Mouse (Mus musculus) lung, embryonic 16.5 days (tissue): ENCODE data around the gene Elmo1. TPM values are rescaled to one million over a fixed set of nuclear protein-coding genes. Genes with fewer than 3 reads are reported as not detected.

Experiments
- ATAC-seq: fragments of 200-750 bp; cut with Nextera tagmentation; 2 replicates; pipeline ENCODE4 v1.8.0; 2017; ENCODE audit warnings: low read depth, mild to moderate bottlenecking, moderate library complexity
- H3K27ac ChIP-seq: fragments of 300-500 bp; sonication (generic); 2 replicates; pipeline ENCODE4 v1.5.1; 2014; ENCODE audit warnings: mild to moderate bottlenecking, control low read depth, low read length
- H3K27me3 ChIP-seq: fragments of 300-500 bp; sonication (generic); 2 replicates; pipeline ENCODE4 v1.6.1; 2014; ENCODE audit warnings: low read depth, low read length, mixed read lengths; ENCODE audit not compliant: control insufficient read depth, insufficient read depth
- H3K36me3 ChIP-seq: fragments of 300-500 bp; sonication (generic); 2 replicates; pipeline ENCODE4 v1.6.1; 2014; ENCODE audit warnings: low read length; ENCODE audit not compliant: control insufficient read depth, insufficient read depth
- H3K4me1 ChIP-seq: fragments of 300-500 bp; sonication (generic); replicated peaks from 2 replicates; pipeline ENCODE4 v1.6.1; 2014; ENCODE audit warnings: low read length, mixed read lengths; ENCODE audit not compliant: control insufficient read depth, insufficient read depth
- H3K4me2 ChIP-seq: fragments of 300-500 bp; sonication (generic); 2 replicates; pipeline ENCODE4 v1.6.1; 2014; ENCODE audit warnings: low read depth, low read length, control low read depth
- H3K4me3 ChIP-seq: fragments of 300-500 bp; sonication (generic); 2 replicates; pipeline ENCODE4 v1.5.1; 2014; ENCODE audit warnings: mild to moderate bottlenecking, low read length, control low read depth
- H3K9ac ChIP-seq: fragments of 300-500 bp; sonication (generic); 2 replicates; pipeline ENCODE4 v1.6.1; 2014; ENCODE audit warnings: low read length, control low read depth
- H3K9me3 ChIP-seq: fragments of 300-500 bp; sonication (generic); 2 replicates; pipeline ENCODE4 v1.6.1; 2016; ENCODE audit warnings: low read length; ENCODE audit not compliant: control insufficient read depth
- WGBS: fragments of 180-500 bp; shearing (Covaris S2); extraction: QIAGEN DNeasy Blood & Tissue Kit; methylation state at CpG from one replicate; pipeline ENCODE4 v1.1.7; 2014; 5-methylcytosine and 5-hydroxymethylcytosine counted together
- polyA plus RNA-seq: library from polyadenylated mRNA; unstranded; fragments of >200 nt; fragmentation: Nextera tagmentation; extraction: Ambion mirVana; gene quantifications from 2 replicates; pipeline ENCODE4 v1.2.1, GENCODE M21; 2015

Elmo1 gene
- polyA plus RNA-seq, 1 experiment from 2014 or later = 44.3 TPM

DNA sequence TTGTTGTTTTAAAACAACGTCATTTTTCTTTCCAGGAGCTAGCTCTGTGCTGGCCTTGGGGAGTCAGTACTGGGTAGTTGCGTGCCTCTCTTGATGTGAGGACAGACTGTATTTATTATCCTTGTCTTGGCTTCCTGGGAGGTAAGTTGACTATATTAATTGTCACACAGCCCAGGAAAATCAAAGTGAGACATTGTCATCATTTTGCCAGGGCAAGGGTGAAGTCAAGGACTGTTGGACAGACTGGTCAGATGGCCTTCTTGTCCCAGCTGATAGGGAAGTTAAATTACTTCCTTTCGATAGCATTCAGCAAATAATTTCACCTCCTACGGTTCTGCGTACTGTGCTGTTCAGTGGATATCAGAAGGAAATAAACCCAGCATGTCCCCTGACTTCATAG lies 67.1 kb downstream of the Elmo1 start:
- no peak for ATAC-seq
- H3K4me2 ChIP-seq = no peak overlapping the region
- H3K9ac ChIP-seq = no peak overlapping the region
- no peak overlapping the region for H3K27ac ChIP-seq
- H3K36me3 ChIP-seq = no peaks in the 10 kb centered on the region
- H3K9me3 ChIP-seq = no peaks in the 10 kb centered on the region
- H3K27me3 ChIP-seq = no peaks in the 10 kb centered on the region
- no peak overlapping the region for H3K4me3 ChIP-seq
- WGBS = 57% methylated on average over 5 of the region's 5 CpGs
- H3K4me1 ChIP-seq = peaks cover 13% of the 10 kb centered on the region

DNA sequence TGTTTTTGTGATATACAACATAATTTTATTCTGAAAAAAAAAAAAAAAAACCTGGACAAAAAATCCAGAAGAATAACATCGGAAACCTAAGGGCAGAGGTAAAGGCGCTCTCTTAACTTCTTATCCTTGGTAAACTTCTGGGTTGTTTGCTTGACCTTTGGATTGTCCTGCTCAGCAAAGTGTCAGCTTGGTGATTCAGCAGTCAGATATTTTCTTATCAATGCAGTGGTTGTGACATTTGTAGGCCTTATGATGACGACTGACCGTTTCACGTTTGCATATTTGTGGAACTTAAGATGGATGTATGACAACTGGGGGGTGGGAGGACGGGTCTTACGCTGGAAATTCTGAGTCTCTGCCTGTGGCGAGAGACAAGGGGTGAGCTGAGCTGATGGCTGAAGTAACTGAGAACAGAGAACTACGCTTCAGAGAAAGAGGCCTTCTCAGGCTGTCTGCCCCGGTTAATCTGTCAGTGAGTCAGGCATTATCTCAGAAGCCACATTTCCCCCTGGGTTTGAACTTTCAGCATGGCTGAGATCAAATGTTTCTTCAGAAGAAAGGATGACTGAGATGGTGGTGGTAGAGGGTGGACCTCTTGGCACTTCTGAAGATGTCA lies 73.1 kb downstream of the Elmo1 start:
- Histone ChIP-seq H3K27ac (no peak overlapping the region), H3K4me3 (no peak overlapping the region), H3K36me3 (no peaks in the 10 kb centered on the region), H3K9ac (no peak overlapping the region), H3K9me3 (no peaks in the 10 kb centered on the region), H3K27me3 (no peaks in the 10 kb centered on the region), H3K4me1 (peaks cover 24% of the 10 kb centered on the region), H3K4me2 (no peak overlapping the region)
- WGBS = 37% methylated on average over 10 of the region's 10 CpGs
- no peak for ATAC-seq

GRCm38 (mm10) chr13:20164837-20165236 lies 74.4 kb downstream of the Elmo1 start:
- H3K27me3 ChIP-seq = no peaks in the 10 kb centered on the region
- no peak for ATAC-seq
- WGBS = 25% methylated on average over 2 of the region's 2 CpGs
- H3K4me2 ChIP-seq = no peak overlapping the region
- no peak overlapping the region for H3K27ac ChIP-seq
- no peaks in the 10 kb centered on the region for H3K9me3 ChIP-seq
- H3K9ac ChIP-seq = no peak overlapping the region
- H3K36me3 ChIP-seq = no peaks in the 10 kb centered on the region
- peaks cover 21% of the 10 kb centered on the region for H3K4me1 ChIP-seq
- H3K4me3 ChIP-seq = no peak overlapping the region

DNA sequence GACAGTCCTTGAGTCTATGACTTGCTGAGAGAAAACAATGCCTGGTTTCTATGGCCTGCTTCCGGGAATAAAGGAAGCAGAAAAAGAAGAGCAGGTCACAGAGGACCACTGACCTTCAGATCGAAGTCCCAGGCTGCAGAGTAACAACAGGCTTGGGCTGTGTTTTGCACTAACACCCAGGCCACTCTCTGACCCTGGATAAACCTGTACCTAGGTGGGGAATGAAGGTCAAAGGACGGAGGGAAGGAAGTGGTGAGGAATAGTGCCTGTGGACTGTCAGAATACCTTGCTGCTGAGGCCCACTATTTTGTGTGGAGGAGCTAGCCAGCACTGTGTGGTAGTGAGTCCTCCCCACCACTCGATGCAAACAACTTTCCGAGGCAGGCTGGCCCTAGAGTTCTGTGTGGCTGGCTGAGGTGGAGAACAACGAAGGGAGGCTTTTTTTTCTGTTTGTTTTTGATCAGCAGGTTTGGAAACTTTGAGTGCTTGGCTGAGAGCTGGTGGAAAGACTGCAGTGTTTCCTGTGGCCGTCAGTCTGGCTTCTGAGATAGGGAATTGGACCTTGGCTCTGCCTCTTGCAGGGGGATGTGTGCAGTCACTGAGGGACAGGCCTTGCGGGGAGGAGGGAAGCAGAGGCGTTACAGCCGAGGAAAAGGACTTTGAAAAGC lies 83.7 kb downstream of the Elmo1 start:
- Histone ChIP-seq H3K27me3 (no peaks in the 10 kb centered on the region), H3K4me1 (peaks cover 20% of the 10 kb centered on the region), H3K9ac (peak overlapping the region; percentile 30; the same call in 1 of the 2 replicates), H3K4me3 (no peak overlapping the region), H3K9me3 (no peaks in the 10 kb centered on the region), H3K27ac (peak overlapping the region; percentile 88), H3K36me3 (no peaks in the 10 kb centered on the region; the same call in 1 of the 2 replicates), H3K4me2 (no peak overlapping the region)
- peak; percentile 80 for ATAC-seq
- WGBS = 15% methylated on average over 10 of the region's 10 CpGs

DNA sequence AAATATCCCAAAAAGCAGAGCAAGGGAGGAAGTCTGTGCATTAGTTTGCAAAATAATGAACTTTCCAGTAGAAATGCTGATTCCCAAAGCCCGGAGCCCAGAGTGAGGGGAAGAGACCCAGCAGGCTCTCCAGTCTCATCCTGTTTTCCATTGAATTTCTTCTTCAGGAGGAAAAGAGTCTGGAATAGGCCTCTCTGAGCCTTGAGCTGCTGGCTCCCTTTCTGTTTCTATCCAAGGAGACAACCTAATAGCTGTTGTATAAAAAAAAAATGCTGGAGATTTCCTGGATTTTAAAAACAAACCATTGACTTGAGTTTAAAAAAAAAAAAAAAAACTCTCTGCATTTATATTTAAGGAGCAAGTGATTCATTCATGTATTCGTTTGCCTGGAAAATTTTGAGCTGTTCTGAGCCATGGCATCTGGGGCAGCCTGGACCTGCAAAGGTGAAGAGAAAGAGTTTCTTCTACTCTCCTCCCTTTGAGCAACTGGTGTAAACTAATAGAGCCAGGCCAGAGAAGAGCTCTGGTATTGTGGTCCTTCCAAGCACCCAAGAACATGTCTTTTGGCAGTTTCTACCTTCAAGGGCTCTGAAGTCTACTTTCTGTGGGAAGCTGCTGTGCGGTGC lies 84.4 kb downstream of the Elmo1 start:
- H3K4me1 ChIP-seq = peaks cover 20% of the 10 kb centered on the region
- no peak overlapping the region; the same call in 1 of the 2 replicates for H3K9ac ChIP-seq
- H3K27ac ChIP-seq = peak overlapping the region; percentile 88
- no peak overlapping the region for H3K4me3 ChIP-seq
- no peaks in the 10 kb centered on the region for H3K9me3 ChIP-seq
- 35% methylated on average over 3 of the region's 3 CpGs for WGBS
- H3K27me3 ChIP-seq = no peaks in the 10 kb centered on the region
- ATAC-seq = no peak
- H3K36me3 ChIP-seq = no peaks in the 10 kb centered on the region; the same call in 1 of the 2 replicates
- H3K4me2 ChIP-seq = no peak overlapping the region

DNA sequence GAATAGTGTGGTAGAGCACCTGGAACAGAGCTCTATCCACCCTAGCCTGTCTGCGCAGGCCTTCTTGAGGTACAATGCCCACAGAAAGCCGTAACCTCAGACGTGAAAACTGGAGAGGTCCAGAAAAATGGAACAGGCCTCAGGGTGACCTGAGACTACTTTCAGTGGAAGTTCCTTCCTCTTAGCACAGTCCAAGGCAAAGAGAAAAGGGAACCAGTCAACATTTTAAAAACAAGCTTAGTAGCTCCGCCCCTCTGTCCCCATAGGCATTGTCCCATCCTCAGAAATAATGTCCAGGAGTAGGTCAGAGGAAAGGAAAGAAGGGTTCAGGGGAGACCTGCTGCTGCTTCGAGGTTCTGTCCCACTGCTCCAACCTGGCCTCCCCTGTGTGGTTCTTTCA lies 90.3 kb downstream of the Elmo1 start:
- Histone ChIP-seq H3K27me3 (no peaks in the 10 kb centered on the region), H3K4me3 (no peak overlapping the region), H3K9ac (no peak overlapping the region), H3K27ac (peak overlapping the region; percentile 94), H3K4me2 (no peak overlapping the region), H3K4me1 (peaks cover 38% of the 10 kb centered on the region), H3K36me3 (no peaks in the 10 kb centered on the region), H3K9me3 (no peaks in the 10 kb centered on the region)
- 82% methylated on average over 5 of the region's 5 CpGs for WGBS
- no peak for ATAC-seq

DNA sequence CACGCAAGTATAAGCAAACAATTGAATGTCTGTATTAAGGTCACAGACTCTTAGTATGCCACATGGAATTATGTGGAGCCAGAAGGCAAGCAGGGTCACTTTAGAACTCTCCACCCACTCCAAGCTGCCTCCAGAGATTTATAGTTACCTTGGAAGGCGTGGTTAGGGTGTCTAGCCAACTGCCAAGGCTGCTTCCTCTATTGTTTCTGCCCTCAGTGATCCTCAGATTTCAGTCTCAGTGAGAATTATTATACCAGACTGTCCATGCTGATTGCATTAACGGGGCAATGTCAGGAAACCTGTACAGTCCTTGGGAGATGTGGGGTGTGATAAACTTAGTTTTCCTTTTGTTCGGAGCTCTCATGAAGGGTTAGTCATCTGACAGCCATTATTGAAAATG lies 90.9 kb downstream of the Elmo1 start:
- peaks cover 38% of the 10 kb centered on the region for H3K4me1 ChIP-seq
- peak; percentile 19; the same call in 1 of the 2 replicates for ATAC-seq
- H3K27me3 ChIP-seq = no peaks in the 10 kb centered on the region
- no peaks in the 10 kb centered on the region for H3K36me3 ChIP-seq
- H3K4me3 ChIP-seq = no peak overlapping the region
- 44% methylated on average over 4 of the region's 4 CpGs for WGBS
- peak overlapping the region; percentile 94 for H3K27ac ChIP-seq
- no peak overlapping the region for H3K4me2 ChIP-seq
- no peaks in the 10 kb centered on the region for H3K9me3 ChIP-seq
- no peak overlapping the region for H3K9ac ChIP-seq

GRCm38 (mm10) chr13:20182239-20182825 lies 91.9 kb downstream of the Elmo1 start:
- Histone ChIP-seq H3K4me2 (peak overlapping the region; percentile 16; the same call in 1 of the 2 replicates), H3K4me3 (0 out of 2 replicates have a peak overlapping the region, but pooled peaks have one; percentile 5), H3K36me3 (no peaks in the 10 kb centered on the region), H3K4me1 (peaks cover 38% of the 10 kb centered on the region), H3K27me3 (no peaks in the 10 kb centered on the region), H3K9ac (peak overlapping the region; percentile 44), H3K27ac (peak overlapping the region; percentile 94), H3K9me3 (no peaks in the 10 kb centered on the region)
- peak; percentile 84 for ATAC-seq
- 52% methylated on average over 6 of the region's 6 CpGs for WGBS
